18 mouse cellular contexts compared by ENCODE assay signal in genomic region chr13:102737811-102738210, GRCm38 (mm10). TPM values are rescaled to one million over a fixed set of nuclear protein-coding genes. Genes with fewer than 3 reads are reported as not detected.
DNase-seq lines count a peak whose midpoint lies in the region; ATAC-seq and TF ChIP-seq lines count a peak whose summit lies in the region.
"Had no signal": no experiment of that assay in that cellular context is flagged by ENCODE, and none has a peak within 500 bp of the region (broad histone marks: within the 10 kb centered on the region; RNA-seq: fewer than 3 reads in every experiment).

No protein-coding gene starts in this region.

- no peak overlapping the region for H3K27ac ChIP-seq in intestine, embryonic 14.5 days (ENCODE audit: low read depth)
- no peak overlapping the region for H3K27ac ChIP-seq in intestine, embryonic 16.5 days (ENCODE audit: low read length)
- no peak overlapping the region for H3K27ac ChIP-seq in layer of hippocampus, adult 2 months
- H3K27ac ChIP-seq: embryonic facial prominence, embryonic 10.5 days; embryonic facial prominence, embryonic 12.5 days; forebrain, embryonic 13.5 days; forebrain, embryonic 15.5 days had no signal

- H3K9ac ChIP-seq in intestine, embryonic 14.5 days (ENCODE audit: low read length), result no peak overlapping the region
- H3K9ac ChIP-seq in intestine, embryonic 16.5 days (ENCODE audit: low read depth, low read length), result no peak overlapping the region
- H3K9ac ChIP-seq: embryonic facial prominence, embryonic 12.5 days; forebrain, embryonic 13.5 days; forebrain, embryonic 15.5 days; forebrain, postnatal 0 days had no signal

- no peaks in the 10 kb centered on the region for H3K4me1 ChIP-seq in intestine, embryonic 14.5 days (replicated peaks; ENCODE audit: control insufficient read depth, insufficient read depth, low read length)
- H3K4me1 ChIP-seq in intestine, embryonic 16.5 days (ENCODE audit: control insufficient read depth, insufficient read depth, low read length), result no peaks in the 10 kb centered on the region
- H3K4me1 ChIP-seq: embryonic facial prominence, embryonic 10.5 days; embryonic facial prominence, embryonic 12.5 days; forebrain, embryonic 15.5 days had no signal

- DNase-seq in adrenal gland, adult 2 months, result peak; percentile 49
- DNase-seq in adrenal gland, adult 8-10 months, result no peak
- peak; percentile 51 for DNase-seq in adrenal gland, postnatal 14 days
- DNase-seq in adrenal gland, postnatal 4 days (ENCODE audit: low spot score in 2 of 2), result no peak
- DNase-seq in intestine, embryonic 14.5 days (ENCODE audit: low spot score), result peak; percentile 45
- peak; percentile 31 to 41 for DNase-seq in adrenal gland, postnatal 36 days
- DNase-seq in layer of hippocampus, adult 2 months (ENCODE audit: low spot score in 2 of 2), result no peak
- DNase-seq: cerebellum, adult 11-12 months; cerebellum, adult 2 months; cerebellum, adult 9-10 months; cerebellum, postnatal 10 days; cerebellum, postnatal 25 days; forebrain, postnatal 0 days had no signal

- H3K27me3 ChIP-seq in intestine, embryonic 14.5 days (replicated peaks; ENCODE audit: control insufficient read depth, insufficient read depth, low read length), result no peaks in the 10 kb centered on the region
- H3K27me3 ChIP-seq in intestine, embryonic 16.5 days (replicated peaks; ENCODE audit: control insufficient read depth, insufficient read depth, low read length), result no peaks in the 10 kb centered on the region
- H3K27me3 ChIP-seq: embryonic facial prominence, embryonic 12.5 days; forebrain, embryonic 13.5 days; forebrain, embryonic 15.5 days had no signal

- no peak overlapping the region for H3K4me3 ChIP-seq in intestine, embryonic 14.5 days (ENCODE audit: low read depth, low read length)
- no peak overlapping the region for H3K4me3 ChIP-seq in intestine, embryonic 16.5 days (ENCODE audit: low read length)
- H3K4me3 ChIP-seq in layer of hippocampus, adult 2 months, result no peak overlapping the region
- H3K4me3 ChIP-seq: embryonic facial prominence, embryonic 10.5 days; embryonic facial prominence, embryonic 12.5 days; forebrain, embryonic 13.5 days; forebrain, embryonic 15.5 days had no signal

- peaks cover 80% of the 10 kb centered on the region for H3K36me3 ChIP-seq in intestine, embryonic 14.5 days (ENCODE audit: control insufficient read depth, insufficient read depth, low read length)
- H3K36me3 ChIP-seq in intestine, embryonic 16.5 days (ENCODE audit: control insufficient read depth, insufficient read depth, low read length), result peaks cover 12% of the 10 kb centered on the region; the same call in 1 of the 2 replicates

- 93% methylated on average over 7 of the region's 7 CpGs for WGBS in intestine, embryonic 14.5 days
- WGBS in intestine, embryonic 16.5 days, result 94% methylated on average over 7 of the region's 7 CpGs

- no peak overlapping the region for H3K4me2 ChIP-seq in intestine, embryonic 14.5 days (ENCODE audit: low read length)
- no peak overlapping the region for H3K4me2 ChIP-seq in intestine, embryonic 16.5 days (ENCODE audit: low read depth, low read length)
- H3K4me2 ChIP-seq: embryonic facial prominence, embryonic 12.5 days; forebrain, embryonic 13.5 days; forebrain, embryonic 15.5 days had no signal

- TF ChIP-seq CTCF in layer of hippocampus, adult 2 months (conservative IDR thresholded peaks at IDR 0.05), result no peak

- no peak for ATAC-seq in intestine, embryonic 14.5 days (replicated peaks; ENCODE audit: low FRiP score, low TSS enrichment, low read depth)
- no peak for ATAC-seq in intestine, embryonic 16.5 days
- ATAC-seq: forebrain, embryonic 13.5 days; forebrain, embryonic 15.5 days; forebrain, postnatal 0 days had no signal

- H3K9me3 ChIP-seq in intestine, embryonic 14.5 days (ENCODE audit: control insufficient read depth, low read length), result no peaks in the 10 kb centered on the region
- H3K9me3 ChIP-seq in intestine, embryonic 16.5 days (ENCODE audit: control insufficient read depth, low read length), result no peaks in the 10 kb centered on the region
- H3K9me3 ChIP-seq: embryonic facial prominence, embryonic 10.5 days; embryonic facial prominence, embryonic 12.5 days; forebrain, embryonic 13.5 days; forebrain, embryonic 15.5 days had no signal

RNA-seq across cellular contexts. Expression of gene Cd180, which starts 44.5 kb away (rescaled TPM):
- total RNA-seq in adrenal gland, adult 2 months (2021), result 1 to 10 TPM; 1.2 to 2.7 TPM
- polyA plus RNA-seq in adrenal gland, adult 2 months (2012; rRNA removed), result 3.1 and 3.5 TPM in 2 replicates
- 1 to 10 TPM; 2.3 to 7.4 (median 4.7) TPM for total RNA-seq in adrenal gland, adult 8-10 months (2022)
- total RNA-seq in adrenal gland, postnatal 14 days (2021), result 0.93 and 6.8 TPM in 2 replicates
- 1 to 10 TPM; 1.8 to 1.9 TPM for total RNA-seq in adrenal gland, postnatal 4 days (2021)
- 0.51 and 0.55 TPM in 2 replicates for polyA plus RNA-seq in intestine, embryonic 14.5 days (2014; fragmentation: Nextera tagmentation; extraction: Ambion mirVana)
- 0.31 and 0.54 TPM in 2 replicates for polyA plus RNA-seq in intestine, embryonic 16.5 days (2015; fragmentation: Nextera tagmentation; extraction: Ambion mirVana)
- 1 to 10 TPM; 1.1 to 2.0 TPM for total RNA-seq in adrenal gland, postnatal 36 days (2021)
- total RNA-seq in layer of hippocampus, adult 2 months (2021), result 1 to 10 TPM; 2.1 to 2.4 TPM

Comparison
In these comparisons a context has a peak if more than half of its experiments do, and no peak if none do; other contexts are left out.
1. DNase-seq: peak in adrenal gland, adult 2 months (single experiment), adrenal gland, postnatal 14 days (single experiment), intestine, embryonic 14.5 days (single experiment) and adrenal gland, postnatal 36 days (2 of 2); none in adrenal gland, adult 8-10 months (single experiment), adrenal gland, postnatal 4 days (0 of 2) and layer of hippocampus, adult 2 months (0 of 2).